Mouse (Mus musculus) MEL (cell line): ENCODE measurements around the gene Gm20388.

Experiments used
- CHD2 ChIP-seq: IDR thresholded peaks from 2 replicates; pipeline ENCODE4 v1.6.1; 2011; ENCODE audit warnings: low read length, improper control_type of control experiment
- CTCF ChIP-seq, 3 experiments: IDR thresholded peaks in 2 of 3; conservative IDR thresholded peaks in 1 of 3; 2 replicates each; pipeline ENCODE4 v1.5.1; 2011 to 2012; ENCODE audit warnings: low read length in 3 of 3, low read depth in 2 of 3, mild to moderate bottlenecking in 2 of 3, improper control_type of control experiment in 1 of 3, inconsistent platforms in 1 of 3, mixed read lengths in 1 of 3, moderate library complexity in 1 of 3; ENCODE audit not compliant: control insufficient read depth in 1 of 3, insufficient read depth in 1 of 3, poor library complexity in 1 of 3, severe bottlenecking in 1 of 3
- GATA1 ChIP-seq: IDR thresholded peaks from 2 replicates; pipeline ENCODE4 v1.6.1; 2011; ENCODE audit warnings: low read depth, low read length, improper control_type of control experiment
- HCFC1 ChIP-seq: IDR thresholded peaks from 2 replicates; pipeline ENCODE4 v1.6.1; 2012; ENCODE audit warnings: low read depth, mild to moderate bottlenecking, inconsistent platforms, low read length, improper control_type of control experiment, moderate library complexity
- NELFE ChIP-seq: IDR thresholded peaks from 2 replicates; pipeline ENCODE4 v1.6.1; 2011; ENCODE audit warnings: low read depth, low read length, improper control_type of control experiment
- NRF1 ChIP-seq: IDR thresholded peaks from 2 replicates; pipeline ENCODE4 v1.6.1; 2014; ENCODE audit warnings: low read depth, mild to moderate bottlenecking, inconsistent platforms, low read length, improper control_type of control experiment, moderate library complexity; ENCODE audit not compliant: poor library complexity, insufficient read depth, severe bottlenecking
- POLR2A ChIP-seq, 2 experiments: IDR thresholded peaks; 2 replicates each; pipeline ENCODE4 v1.6.1; 2011 to 2012; ENCODE audit warnings: low read length in 2 of 2, mild to moderate bottlenecking in 2 of 2, control low read depth in 1 of 2, improper control_type of control experiment in 1 of 2, low read depth in 1 of 2, moderate library complexity in 1 of 2; ENCODE audit not compliant: control insufficient read depth in 1 of 2, insufficient read depth in 1 of 2, poor library complexity in 1 of 2
- POLR2AphosphoS5 ChIP-seq: IDR thresholded peaks from 2 replicates; pipeline ENCODE4 v1.6.1; 2012; ENCODE audit warnings: low read depth, borderline replicate concordance, mild to moderate bottlenecking, inconsistent platforms, low read length, moderate library complexity, mixed read lengths
- SIN3A ChIP-seq: IDR thresholded peaks from 2 replicates; pipeline ENCODE4 v1.6.1; 2012; ENCODE audit warnings: low read length, improper control_type of control experiment, inconsistent platforms
- TCF12 ChIP-seq: IDR thresholded peaks from 2 replicates; pipeline ENCODE4 v1.6.1; 2014; ENCODE audit warnings: low read depth, mild to moderate bottlenecking, inconsistent platforms, low read length, improper control_type of control experiment, moderate library complexity
- USF2 ChIP-seq, 2 experiments: IDR thresholded peaks; 2 replicates each; pipeline ENCODE4 v1.6.1; 2011 to 2012; ENCODE audit warnings: improper control_type of control experiment in 2 of 2, low read length in 2 of 2, borderline replicate concordance in 1 of 2, inconsistent platforms in 1 of 2, low read depth in 1 of 2, mild to moderate bottlenecking in 1 of 2; ENCODE audit not compliant: insufficient read depth in 1 of 2
- ZC3H11A ChIP-seq: IDR thresholded peaks from 2 replicates; pipeline ENCODE4 v1.6.1; 2012; ENCODE audit warnings: low read depth, mild to moderate bottlenecking, inconsistent platforms, low read length, improper control_type of control experiment

GRCm38 (mm10) chr8:122483877-122484276 is 2573.2 kb downstream of the Gm20388 start:
- TF ChIP-seq SIN3A (no peak), ZC3H11A (no peak), CTCF (IDR thresholded peaks at IDR 0.05 in 2 of 3, conservative IDR thresholded peaks at IDR 0.05 in 1 of 3; ENCODE audit: control insufficient read depth in 1 of 3, insufficient read depth in 1 of 3, low read depth in 2 of 3, low read length in 3 of 3, poor library complexity in 1 of 3, severe bottlenecking in 1 of 3) (peak; percentile 56 to 68 (median 62)), NRF1 (no peak), POLR2AphosphoS5 (no peak), HCFC1 (no peak), GATA1 (no peak), POLR2A (IDR thresholded peaks at IDR 0.05; ENCODE audit: control insufficient read depth in 1 of 2, insufficient read depth in 1 of 2, low read depth in 1 of 2, low read length in 2 of 2, poor library complexity in 1 of 2) (no peak), USF2 (IDR thresholded peaks at IDR 0.05; ENCODE audit: borderline replicate concordance in 1 of 2, insufficient read depth in 1 of 2, low read depth in 1 of 2, low read length in 2 of 2) (no peak), NELFE (no peak), TCF12 (no peak), CHD2 (no peak)
